Mouse (Mus musculus): ENCODE measurements at regions not wholly inside any gene's neighbourhood (a gene's known extent, or its start where the extent isn't known, plus 50 kb on each side); places are given as distances from the start of the nearest gene placed in this dataset.

DNA sequence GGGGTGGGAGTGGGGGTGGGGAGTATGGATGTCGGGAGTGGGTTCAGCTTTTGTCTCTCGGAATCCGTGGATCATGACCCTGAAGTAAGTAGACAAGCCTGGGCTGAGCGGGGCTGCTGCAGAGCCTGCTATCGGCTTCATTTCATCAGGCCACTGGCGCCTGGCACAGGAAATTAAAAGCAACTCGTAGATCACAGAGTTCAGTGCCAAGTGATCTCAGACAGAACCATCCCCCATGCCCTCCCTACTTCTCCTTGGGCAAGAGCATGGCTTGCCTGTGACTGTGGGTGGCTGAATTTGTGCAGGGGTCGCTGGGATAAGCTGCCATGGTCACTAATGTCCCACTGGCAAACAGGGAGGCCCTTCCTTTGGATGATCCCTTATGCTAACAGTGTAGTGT lies 161.3 kb upstream of the Il12b start:
- DNase-seq, result no peak

DNA sequence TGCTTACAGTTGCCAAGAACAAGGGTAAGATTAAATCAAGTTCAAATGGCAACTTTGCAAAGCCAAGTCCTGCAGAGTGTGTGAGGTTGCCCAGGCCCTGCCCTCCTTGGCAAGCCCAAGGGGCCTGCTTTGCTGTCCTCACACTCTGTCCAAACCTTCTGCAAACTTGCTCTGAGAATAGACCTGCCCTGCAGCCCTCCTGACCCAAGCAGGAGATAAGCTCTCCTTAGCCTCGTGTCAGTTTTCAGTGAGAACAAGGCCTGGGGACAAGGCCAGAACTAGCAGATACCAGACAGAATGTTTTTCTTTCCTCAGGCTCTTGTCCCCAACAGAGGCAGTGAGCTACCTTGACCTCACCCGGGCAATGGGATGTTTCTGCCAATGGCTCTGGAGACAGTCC lies 156.7 kb upstream of the Il12b start:
- no peak for DNase-seq

DNA sequence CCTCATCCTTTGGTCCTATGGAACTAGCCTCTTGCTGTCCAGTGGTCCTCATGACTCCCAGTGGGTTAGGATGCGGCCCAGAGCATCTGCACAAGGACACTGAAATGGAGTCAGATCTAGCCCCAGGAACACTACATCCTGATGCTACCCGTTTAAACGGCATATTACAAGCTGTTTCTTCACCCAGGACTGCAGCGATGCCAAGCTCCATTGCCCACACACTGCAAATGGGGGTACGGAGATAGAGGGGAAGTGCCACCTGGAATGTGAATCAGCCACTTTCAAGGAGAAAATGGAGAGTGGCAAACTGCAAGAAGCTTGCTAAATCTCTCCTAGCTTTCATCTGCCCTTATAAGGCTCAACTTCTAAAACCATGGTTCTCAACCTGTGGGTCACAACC lies 148.0 kb upstream of the Il12b start:
- no peak for DNase-seq

DNA sequence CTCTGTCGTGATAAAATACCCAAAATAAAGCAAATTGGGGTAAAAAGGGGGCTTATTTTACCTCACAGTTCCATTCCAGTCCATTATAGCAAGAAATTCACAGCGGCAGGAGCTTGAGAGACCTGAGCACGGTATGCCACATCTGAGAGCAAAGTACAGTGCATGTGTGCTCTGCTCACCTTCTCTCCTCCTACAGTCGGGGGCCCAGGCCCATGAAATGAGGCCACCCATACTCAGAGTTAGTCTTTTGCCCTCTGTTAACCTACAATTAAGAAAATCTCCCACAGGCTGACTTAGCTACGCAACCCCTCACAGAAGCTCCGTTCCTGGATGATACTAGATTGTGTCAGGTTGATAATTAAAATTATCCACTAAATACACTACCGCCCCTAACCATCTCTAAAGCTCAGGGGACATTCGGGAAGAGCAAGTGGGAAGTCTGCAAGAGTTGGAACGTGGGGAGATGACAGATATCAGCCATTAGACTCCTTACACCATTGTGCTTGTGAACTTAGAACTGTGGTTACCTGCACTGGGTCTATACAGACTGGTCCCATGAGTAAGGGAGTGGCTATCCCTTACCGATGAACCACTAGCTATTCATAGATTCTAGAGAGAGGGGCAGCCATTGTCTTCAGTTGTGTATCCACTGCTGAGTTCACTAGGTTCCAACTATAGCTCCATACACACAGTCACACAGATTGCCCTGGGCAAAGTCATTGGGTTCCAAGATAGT lies 139.3 kb upstream of the Il12b start:
- DNase-seq, result no peak

DNA sequence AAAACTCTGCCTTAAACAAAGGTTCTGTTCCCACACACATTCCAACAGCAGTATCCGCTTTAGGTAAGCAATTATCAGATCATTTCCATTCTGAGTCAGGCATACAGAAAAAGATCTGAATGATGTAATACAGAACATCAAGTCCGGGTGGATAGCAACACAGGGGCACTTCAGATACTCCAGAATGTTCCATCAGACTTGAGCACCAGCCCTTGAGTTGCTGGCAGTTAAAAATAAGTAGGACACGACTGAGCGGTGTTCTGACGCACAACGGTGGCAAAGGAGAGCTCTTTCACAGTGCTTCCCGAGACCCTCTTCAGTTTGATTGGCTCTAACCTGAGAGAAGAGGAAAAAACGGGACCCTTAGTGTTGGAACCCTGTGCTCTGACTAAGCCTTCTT lies 138.2 kb upstream of the Il12b start:
- peak; percentile 27 for DNase-seq

DNA sequence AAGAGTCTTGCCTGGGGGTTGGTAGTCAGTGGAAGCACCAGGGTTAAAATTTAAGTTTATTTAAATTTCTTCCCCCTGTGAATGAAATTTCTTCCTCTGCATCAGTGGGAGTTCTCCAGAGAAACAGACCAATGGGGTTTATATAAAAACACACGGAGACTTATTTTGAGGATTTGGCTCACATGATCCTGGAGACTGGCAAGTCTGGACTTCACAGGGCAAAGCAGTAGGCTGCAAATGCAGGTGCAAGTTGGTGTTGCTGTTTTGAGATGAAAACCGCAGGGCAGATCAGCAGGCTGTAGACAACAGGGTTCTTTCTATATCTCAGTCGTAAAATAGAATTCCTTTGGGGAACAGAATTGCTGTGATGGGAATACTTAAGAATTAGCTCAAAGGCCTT lies 137.3 kb upstream of the Il12b start:
- no peak for DNase-seq

DNA sequence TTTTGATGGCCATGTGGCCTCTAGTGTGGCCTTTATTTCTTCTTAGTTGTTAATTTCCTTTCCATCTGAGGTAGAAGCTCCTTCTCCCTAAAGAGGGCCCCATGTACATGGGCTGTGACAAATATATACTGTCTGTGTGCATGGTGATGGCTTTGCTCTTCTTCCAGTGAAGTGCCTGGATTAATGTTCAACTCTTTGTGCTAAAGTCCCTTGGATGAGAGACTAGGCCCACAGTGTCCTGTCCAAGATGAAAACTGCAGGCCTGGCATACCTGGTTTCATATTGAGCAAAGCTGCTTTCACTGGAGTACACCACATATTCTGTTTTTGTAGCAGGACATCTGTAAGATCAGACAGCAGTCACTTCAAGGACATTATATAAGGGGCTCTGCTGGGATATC lies 127.6 kb upstream of the Il12b start:
- no peak for DNase-seq

DNA sequence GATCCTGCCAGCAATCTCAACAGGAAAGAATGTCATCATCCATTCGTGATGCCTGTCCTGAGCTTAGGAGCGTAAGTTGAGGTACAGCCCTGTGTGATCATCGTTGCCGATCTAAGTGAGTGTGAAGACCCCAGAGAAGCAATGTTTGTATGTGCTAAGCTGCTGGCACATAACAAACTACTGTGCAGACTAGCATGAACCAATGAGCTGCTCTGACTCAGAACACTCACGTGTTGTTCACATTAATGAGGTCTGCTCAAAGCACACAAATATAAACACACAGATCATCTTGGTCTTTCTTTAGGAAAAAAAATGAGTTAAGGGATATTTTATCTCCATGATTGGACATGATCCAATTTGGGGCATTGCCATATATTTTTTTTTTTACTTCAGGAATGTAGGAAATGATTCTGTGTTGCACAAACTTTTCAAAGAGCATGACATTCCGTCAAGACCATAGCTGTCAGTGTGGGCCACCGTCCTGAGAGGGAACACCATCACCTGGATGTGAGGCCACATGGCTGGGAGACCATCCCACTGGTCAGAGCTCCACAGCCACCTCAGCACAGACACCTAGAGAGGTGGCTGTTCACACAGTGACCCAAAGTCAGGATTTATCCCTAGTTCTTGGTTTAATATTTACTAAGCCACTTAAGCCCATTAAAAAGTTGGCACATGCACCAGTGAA lies 121.2 kb upstream of the Il12b start:
- no peak for DNase-seq

DNA sequence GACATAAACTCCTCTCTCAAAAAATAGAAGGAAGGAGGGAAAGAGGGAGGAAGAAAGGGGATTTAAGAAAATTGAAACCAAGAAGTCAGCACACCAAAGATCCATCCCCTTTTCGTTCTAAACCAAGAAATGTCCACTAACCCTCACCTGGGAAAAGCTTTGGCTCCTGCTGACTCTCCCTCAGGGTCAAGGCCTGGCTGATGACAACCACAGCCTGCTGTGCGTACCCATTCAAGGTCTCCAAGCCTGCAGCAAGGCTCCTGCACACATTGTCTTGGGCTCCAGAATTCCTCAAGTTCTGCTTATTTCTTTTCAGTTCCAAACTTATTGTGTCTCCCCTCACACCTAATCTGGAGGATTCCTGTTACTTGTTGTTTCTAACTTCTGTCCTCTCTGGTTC lies 113.9 kb upstream of the Il12b start:
- DNase-seq, result no peak

DNA sequence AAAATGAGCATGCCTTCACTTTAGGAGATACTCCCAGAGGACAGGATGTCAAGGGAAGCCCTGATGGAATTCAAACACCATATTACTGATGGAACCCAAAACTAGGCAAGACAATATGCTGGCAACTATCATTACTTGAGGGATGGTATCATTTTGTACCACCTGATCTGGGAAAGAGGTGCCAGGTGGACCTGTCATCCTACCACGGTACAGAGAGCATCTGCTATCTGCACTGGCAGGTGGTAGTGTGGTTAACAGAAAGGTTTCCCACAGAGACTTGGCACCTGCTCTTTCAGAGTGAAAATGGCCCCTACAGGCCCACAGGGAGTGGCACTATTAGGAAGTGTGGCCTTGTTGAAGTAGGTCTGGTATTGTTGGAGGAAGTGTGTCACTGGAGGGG lies 111.0 kb upstream of the Il12b start:
- no peak for DNase-seq

DNA sequence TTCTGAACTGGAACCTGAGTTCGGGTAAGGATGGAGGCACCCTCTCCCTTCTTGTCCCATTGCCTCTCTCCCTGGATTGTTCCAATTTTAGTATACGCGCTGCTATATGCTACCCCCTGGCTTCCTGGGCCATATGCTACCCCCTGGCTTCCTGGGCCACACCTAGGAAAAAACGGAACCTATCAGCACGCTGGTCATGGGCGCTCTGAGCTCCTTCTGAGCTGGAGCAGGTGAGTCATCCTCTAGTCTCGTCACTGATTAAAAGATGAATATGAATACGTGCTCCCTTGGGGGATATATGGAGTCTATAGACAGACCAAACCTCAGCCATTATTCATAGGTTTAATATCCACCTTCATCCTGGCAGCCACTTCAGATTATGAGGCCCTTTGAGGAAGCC lies 96.1 kb upstream of the Il12b start:
- DNase-seq, result no peak

DNA sequence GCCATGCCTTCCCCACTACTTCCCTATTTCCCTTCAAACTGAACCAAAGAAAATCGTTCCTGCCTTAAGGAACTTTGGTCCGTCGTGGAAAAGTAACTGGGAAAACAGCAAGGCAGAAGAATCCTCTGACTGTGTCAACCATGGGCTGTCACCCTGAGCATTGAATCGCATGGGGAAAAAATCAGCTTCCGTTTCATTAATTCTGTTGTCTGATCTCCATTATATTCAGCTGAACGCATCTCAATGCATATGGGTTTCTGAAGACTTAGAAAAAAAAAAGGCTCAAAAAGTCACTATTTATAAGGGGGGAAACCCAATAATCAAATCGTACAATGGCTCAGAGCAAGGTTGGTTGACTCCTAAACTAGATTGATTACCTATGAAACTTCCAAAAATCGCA lies 83.8 kb upstream of the Il12b start:
- no peak for DNase-seq

DNA sequence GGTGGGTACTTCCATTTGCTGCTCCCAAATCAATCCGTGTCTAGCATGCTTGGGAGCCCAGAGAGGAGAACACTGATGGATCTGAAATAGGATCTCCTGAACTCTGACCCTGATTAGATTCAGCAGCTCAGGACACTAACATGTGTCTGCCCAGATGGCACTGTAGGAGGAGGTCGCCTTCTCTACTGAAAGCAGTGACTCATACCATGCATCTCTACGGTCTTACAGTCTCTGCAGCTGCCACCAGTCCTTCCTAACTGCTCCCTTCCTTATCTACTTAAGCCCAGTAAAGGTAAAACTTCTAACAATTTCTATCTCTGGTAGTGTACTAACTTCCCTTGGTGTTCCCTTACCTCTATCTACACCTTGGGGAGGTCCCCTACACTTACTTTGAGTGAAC lies 80.7 kb upstream of the Il12b start:
- DNase-seq, result no peak

DNA sequence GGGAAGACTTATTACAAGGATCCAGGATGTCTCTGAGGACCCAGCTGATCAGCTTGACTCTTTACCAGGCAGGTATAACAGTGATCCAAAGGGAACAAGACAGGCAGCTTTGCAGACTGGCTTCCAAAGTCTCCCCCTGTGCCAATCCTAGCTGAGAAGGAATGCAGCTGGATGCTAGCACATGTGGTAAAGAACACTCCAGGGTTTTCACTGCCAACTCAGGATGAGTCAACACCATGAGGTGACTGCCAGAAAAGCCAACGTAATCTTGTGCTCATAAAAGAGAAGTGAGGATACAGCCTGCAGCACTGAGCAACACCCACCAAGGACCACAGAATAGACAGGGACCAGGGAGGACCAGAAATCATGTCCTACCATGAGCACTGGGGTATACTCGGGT lies 76.5 kb upstream of the Il12b start:
- peak; percentile 62 for DNase-seq

DNA sequence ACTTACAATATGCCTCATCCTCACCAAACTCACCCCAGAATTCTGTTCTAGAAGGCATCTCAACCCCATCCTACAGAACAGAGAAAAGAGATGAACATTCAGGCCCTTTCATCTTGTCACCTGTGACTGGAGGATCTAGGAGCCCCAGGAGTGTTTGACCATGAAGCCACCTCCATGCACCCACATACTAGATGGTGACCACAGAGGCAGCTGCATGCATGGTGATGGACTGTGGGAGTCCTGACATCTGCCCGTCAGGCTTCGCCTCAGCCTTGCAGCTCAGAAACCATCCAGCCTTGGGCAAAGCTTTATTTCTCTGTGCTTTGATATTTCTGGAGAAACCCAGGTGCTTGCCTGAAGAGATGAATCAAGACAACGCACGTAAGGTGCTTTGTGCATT lies 74.8 kb upstream of the Il12b start:
- no peak for DNase-seq

DNA sequence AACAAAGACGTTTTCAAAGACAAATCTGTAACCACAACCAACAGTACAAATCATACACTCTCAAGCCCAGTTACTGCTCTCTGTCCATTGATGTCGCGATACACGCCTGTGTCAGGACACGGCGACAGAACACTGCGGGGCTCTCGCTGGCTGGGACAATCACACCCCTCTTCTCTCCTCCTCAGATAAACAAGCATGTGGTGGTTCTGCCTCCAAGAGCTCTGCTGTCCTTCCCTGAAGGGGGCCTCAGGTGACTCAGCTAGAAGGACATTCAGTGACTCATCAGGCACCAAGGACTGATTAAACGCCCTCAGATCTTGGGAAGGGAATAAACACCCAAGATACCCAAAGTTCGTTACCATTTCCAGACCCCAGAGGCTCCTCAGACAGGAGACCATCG lies 74.3 kb upstream of the Il12b start:
- DNase-seq, result no peak

DNA sequence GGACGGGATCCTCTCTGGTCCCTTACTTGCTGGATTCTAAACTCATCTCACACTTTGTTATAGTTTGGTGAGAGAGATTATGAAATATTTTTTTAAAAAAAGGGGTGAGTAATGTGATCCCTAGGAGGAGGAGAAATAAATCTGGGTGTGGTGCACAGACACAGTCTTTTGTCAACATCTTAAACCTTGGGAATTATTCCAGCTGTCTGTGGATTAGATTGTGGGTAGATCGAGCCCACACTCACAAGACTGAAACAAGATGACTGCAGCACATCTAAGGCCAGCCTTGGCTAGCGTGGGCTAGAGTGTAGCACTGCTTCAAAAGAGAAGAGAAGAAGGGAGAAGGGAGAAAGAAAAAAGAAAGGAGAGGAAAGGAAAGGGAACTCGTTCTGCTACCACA lies 70.4 kb upstream of the Il12b start:
- DNase-seq, result no peak

DNA sequence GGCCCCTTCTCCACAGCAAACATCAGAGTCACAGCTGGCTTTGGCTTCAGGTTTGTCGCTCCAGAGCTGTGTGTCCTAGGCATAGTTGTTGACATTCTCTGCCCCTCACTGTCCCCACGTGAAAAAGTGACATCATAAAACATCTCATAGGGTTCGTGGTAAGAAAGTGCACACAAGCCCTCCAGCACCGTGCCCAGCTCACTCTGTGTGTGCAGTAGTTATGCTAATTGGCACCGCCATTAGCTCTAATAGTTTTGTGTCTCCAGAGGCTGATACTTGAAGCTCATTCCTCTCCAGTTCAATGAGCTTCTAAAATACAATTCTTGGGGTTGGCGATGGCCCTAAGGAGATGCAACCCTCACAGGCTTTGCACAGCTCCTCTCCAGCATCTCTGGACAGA lies 69.4 kb upstream of the Il12b start:
- DNase-seq, result no peak

DNA sequence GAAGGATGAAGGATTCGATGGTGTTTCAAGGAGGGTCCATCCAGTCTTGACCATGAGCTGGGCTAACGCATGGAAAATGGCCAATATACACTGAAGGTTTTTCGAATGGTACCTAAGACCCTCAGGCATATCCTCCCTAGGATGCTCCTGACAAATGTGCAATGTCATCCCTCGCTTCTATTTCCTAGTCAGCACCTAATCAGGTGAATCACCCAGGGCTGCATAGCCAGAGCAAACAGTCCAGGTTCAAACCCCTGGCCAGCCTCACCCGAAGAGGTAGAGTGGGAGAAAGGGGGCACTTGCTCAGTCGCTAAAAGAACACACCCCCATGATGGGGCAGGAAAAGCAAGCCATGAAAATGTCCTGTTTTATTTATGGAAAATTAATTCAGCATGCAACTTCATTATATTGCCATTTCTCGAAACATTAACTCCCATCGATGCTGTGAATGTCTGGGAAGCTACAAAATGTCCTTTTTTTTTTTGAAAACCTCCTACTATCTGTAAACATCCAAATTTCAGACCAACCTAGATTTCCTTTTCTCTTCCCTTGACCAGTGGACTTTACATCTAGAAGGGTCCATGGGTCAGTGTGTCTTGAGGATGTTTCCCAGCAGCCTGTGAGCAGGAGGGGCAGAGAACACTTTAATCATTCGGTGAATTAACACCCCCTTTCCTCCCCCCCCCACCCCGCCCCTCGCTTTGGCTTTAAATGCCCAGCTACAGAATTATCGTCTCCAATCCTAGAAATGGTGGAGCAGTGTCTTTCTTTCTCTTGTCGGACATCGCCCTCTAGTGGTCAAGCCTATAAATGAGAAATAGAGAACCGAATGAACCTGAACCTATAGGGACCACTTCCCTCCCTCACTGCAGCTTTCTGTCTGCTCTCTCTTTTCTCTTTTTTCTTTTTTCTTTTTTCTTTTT lies 68.8 kb upstream of the Il12b start:
- DNase-seq, result peak; percentile 84

DNA sequence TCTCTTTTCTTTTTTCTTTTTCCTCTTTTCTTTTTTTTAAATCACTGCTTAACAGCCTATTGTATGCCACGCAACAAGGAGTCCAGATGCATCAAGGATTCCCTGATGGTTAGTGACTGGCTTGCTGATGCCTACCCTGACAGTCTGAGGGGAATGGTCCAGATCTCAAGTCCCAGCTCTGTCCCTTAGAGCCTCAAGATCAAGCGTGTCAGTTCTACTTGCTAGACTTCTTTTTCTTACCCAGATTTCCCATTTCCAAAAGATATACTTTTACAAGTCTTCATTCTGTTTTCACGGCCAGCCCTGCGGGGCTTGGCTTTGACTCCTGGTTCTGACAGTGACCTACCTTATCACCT lies 68.1 kb upstream of the Il12b start:
- DNase-seq, result no peak

DNA sequence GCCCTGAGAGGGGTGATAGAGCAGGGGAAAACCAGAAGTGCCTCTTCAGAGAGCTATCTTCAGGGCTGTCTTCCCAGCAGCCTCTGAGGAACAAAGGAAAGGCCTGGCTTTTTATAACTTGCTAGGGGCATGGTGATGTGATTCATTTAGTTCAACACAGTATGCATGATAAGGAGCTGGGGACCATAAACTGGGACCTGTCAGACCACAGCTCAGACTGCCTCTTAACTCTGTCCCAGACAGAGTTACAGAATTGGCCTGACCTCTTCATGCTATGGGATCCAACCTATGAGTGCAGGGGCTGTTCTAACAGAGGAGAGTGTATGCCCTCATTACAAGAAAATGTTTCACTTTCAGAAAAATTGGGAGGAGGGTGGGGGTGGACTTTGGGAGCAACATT lies 59.3 kb upstream of the Il12b start:
- no peak for DNase-seq

DNA sequence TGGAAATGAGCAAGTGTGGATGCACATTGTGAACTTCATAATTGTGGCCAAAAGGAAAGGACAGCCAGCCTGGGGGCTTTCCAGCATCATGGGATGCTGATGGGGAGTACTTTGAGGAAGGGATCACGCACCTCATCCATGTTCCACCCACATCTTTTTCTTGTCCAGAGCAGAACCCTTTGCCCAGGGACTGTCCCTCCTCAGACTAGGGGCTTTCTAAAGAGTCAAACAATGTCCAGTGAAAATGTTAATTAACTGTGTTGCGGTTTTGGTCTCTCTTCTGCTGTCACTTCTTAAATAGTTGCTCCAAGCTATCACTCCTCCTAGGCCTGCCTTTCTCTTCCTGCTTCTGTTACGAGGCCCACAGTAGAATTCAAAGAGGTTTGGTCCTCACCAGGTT lies 51.6 kb upstream of the Il12b start:
- DNase-seq, result no peak

DNA sequence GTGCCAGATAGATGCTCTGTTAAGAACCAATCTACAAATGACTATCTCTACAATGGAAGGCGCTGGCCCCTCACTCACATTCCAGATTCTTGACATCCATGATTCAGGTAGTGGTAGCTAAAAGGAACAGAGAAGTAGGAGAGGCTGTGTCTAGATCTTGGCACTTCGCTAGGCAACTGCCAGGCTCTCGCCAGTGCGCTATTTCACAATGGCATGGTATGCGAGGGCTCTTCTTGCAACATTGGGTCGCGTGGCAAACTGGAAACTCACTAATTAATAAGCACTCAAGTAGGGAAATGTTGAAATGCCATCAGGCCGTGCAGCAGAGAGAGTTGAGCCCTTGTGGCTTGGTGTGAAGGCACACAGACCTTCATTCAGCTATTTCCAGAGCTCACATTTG lies 50.3 kb upstream of the Il12b start:
- peak; percentile 73 for DNase-seq
